Mouse (Mus musculus): ENCODE data around the gene Dnajc12.
A peak's percentile ranks its signal among the peaks of the same experiment; 100 is the strongest.
"Not testable (repeated sequence)": the region's sequence is repeated elsewhere in the genome, so short reads cannot be mapped to it uniquely, and the experiment has no call there.

Gene Dnajc12

DNA sequence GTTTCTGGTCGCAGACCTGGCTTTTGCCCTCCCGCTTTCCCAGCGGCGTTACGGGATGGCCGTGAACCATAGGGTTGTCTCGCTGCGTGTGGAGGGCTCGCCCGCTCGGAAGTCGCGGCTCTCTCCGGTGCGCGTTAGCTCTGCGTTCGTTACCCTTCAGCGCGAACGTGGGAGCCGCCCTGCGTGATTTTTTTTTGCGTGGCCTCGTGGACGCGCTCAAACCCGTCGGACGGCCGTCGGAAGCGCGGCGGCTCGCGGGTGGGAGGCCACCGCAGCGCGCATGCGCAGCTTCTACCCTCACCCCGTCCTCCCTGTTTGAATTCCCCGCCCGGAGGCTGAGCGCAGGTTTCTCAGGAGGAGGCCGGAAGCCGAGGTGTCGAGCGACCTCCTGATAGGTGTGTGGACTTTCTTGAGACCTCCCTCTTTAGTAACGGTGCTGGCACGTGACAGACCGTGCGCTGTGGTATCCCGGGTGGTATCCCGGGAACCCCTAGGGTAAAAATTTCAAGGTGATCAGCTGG lies 47.6 kb downstream of the Dnajc12 start, which contains the start of gene Ctnna3:
Ctnna3 (plus strand) TSS at position 314 of the 521 bp plus-strand sequence.
- DNase-seq (ENCODE audit: low read depth, low spot score): peak; percentile 96

DNA sequence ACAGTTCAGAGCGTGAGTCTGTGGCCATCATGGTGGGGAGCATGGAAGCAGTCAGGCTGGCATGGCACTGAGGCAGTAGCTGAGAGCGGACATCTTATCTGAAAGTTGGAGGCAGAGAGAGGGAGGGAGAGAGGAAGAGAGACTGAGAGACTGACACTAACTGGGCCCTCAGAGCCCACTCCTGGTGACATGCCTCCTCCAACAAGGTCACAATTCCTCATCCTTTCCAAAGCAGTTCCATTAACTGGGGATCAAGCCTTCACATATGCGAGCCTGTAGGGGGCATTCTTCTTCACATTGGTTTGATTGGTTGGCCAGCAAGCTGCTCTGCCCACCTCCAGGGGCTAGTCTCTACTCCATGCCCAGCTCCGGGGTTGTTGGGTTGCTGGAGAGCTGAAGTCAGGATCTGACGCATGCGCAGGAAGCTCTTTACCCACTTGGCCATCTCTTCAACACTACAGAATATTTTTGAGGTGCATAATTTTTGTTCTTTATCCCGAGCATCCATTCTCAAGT lies 49.0 kb downstream of the Dnajc12 start:
- no peak for DNase-seq (ENCODE audit: low read depth, low spot score)

GRCm38 (mm10) chr10:63432099-63432498 lies 49.9 kb downstream of the Dnajc12 start:
- DNase-seq (ENCODE audit: low read depth, low spot score): no peak

DNA sequence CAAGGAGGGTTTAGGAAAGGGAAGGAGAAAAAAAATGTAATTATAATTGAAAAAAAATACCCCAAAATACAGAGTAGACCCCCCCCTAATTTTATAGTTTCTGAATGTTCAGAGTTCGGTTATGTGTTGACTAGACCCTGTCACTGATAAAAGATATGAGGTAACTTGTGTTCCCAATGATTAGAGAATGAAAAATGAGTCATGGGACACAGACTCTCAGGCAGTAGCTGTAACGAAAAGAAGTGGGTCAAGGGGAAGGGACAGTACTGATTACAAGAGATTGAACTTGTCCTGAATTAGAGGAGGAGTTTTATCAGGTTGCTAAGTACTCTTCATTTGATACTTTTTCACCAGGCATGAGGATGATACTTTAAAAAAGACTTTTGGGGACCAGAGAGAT lies 50.6 kb downstream of the Dnajc12 start:
- DNase-seq (ENCODE audit: low read depth, low spot score): no peak

DNA sequence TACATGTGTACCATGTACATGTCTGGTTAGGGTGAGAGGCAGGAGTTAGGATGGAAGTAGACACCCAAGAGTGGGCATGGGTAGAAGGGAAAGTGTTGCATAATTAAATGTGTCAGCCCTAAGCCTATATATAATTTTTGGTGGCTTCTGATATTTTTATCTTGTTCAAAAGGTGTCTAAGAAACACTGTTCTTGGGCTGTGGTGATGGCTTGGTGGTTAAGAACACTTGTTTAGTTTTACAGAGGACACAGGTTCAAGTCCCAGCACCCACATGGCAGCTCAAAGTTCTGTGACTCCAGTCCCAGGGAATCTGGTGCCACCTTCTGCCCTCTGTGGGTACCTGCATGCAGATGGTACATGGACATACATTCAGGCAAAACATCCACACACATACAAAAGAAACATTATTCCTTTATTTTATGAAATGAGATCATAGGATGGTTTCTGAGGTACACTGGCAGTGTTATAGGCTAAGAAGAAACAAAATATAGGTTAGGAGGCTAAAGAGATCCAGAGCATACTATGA lies 56.6 kb downstream of the Dnajc12 start:
- DNase-seq (ENCODE audit: low read depth, low spot score): no peak

- no peak for DNase-seq (ENCODE audit: low read depth, low spot score)
Measured at GRCm38 (mm10) chr10:63439694-63440228, 57.5 kb downstream of the Dnajc12 start.

DNA sequence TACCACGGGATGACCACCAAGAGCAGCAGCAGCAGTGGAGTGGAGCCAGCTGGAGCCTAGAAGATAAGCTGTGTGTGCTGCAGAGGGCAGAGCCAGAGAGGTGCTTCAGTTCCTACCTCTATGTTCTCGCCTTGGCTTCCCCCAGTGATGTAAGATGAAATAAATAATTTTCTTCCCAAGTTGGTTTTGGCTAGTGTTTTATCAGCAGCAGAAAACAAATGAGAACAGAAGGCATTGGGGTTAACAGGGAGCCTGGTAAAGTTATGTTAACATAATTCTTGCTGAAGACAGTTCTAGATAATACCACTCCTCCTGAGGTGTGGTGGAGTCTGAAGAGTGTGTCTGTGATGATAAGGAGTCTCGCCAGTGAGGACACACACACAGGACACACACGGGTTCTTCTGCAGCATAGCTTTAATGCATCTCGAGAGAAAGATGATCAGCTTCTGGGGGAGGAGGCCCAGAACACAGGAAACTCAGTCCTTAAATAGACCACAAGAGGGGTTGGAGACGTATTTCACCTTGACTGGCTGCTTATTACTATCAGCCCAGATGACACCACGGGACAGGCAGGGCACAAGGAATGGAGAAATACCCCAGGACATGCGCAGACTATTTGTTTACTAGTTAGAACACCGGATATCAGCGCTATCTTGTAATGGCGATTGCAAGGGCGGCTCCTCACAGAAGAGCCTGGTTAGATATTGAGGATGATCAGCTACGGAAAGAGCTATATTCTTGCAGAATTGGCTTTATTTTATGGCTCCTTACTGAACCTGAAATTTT lies 62.6 kb downstream of the Dnajc12 start:
- DNase-seq (ENCODE audit: low read depth, low spot score): not testable (repeated sequence)

- DNase-seq (ENCODE audit: low read depth, low spot score): no peak
Measured at GRCm38 (mm10) chr10:63453926-63454325, 71.7 kb downstream of the Dnajc12 start.

DNA sequence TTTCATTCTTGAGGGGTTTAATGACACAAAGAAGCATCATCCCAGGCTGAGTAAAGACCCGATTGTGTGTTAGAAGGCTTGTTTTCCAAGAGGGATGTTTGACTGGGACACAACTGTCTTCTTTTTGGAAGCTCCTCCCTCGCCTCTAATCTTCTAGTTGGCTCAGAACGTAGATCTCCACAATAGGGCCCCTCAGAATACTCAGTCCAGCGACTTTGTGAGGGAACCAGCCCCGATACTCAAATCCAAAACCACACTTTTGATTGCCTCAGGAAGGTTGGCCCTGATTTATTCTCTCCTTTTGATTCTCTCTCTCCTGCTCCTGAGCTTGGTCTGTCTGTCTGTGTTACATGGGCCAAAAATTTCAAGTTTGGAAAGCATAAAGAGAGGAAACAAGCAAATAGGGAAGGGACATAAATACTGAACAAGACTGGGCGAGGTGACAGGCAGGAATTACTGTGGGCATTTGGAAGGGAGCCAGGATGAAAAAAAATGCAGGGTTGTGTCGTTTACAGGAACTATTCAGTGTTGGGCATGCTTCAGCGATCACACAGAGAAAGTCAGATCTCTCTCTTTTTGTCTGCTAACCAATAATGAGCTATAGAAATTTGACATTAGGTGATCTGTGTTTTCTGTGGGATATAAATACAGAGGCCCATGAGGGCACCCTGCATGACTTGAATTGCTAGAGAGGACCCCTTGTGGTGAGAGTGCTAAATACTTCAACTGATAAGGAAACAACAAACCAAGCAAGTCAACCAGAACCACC lies 73.1 kb downstream of the Dnajc12 start:
- no peak for DNase-seq (ENCODE audit: low read depth, low spot score)

- no peak for DNase-seq (ENCODE audit: low read depth, low spot score)
Measured at GRCm38 (mm10) chr10:63457292-63458128, 75.3 kb downstream of the Dnajc12 start.

All from forelimb bud, embryonic 11.5 days (tissue).